Mouse (Mus musculus) embryonic fibroblast, embryonic 13.5 days (primary cell): ENCODE data around the gene Fkrp. TPM values are rescaled to one million over a fixed set of nuclear protein-coding genes. Genes with fewer than 3 reads are reported as not detected.

Source experiments
- H3K27ac ChIP-seq: 2 replicates; pipeline ENCODE4 v1.5.1; 2012; ENCODE audit warnings: low read length, control low read depth, inconsistent platforms; ENCODE audit not compliant: insufficient read depth
- H3K4me1 ChIP-seq: 2 replicates; pipeline ENCODE4 v1.6.1; 2011; ENCODE audit warnings: low read length; ENCODE audit not compliant: control insufficient read depth, insufficient read depth
- H3K4me3 ChIP-seq: 2 replicates; pipeline ENCODE4 v1.5.1; 2011; ENCODE audit warnings: mild to moderate bottlenecking, control low read depth, low read length; ENCODE audit not compliant: insufficient read depth
- CTCF ChIP-seq: IDR thresholded peaks from 2 replicates; pipeline ENCODE4 v1.5.1; 2011; ENCODE audit warnings: mild to moderate bottlenecking, control low read depth, low read length, moderate library complexity, borderline replicate concordance; ENCODE audit not compliant: insufficient read depth
- POLR2A ChIP-seq: IDR thresholded peaks from 2 replicates; pipeline ENCODE4 v1.6.1; 2011; ENCODE audit warnings: low read depth, mild to moderate bottlenecking, control low read depth, low read length, moderate library complexity
- polyA plus RNA-seq: library from polyadenylated mRNA; stranded (reverse); fragments of >200 nt; gene quantifications from 2 replicates; pipeline ENCODE4 v1.2.4, GENCODE M21; 2011; ENCODE audit warnings: low read depth; ENCODE audit not compliant: missing spikeins, insufficient read length

The Fkrp gene
- polyA plus RNA-seq, 1 experiment, result 25.2 TPM

DNA sequence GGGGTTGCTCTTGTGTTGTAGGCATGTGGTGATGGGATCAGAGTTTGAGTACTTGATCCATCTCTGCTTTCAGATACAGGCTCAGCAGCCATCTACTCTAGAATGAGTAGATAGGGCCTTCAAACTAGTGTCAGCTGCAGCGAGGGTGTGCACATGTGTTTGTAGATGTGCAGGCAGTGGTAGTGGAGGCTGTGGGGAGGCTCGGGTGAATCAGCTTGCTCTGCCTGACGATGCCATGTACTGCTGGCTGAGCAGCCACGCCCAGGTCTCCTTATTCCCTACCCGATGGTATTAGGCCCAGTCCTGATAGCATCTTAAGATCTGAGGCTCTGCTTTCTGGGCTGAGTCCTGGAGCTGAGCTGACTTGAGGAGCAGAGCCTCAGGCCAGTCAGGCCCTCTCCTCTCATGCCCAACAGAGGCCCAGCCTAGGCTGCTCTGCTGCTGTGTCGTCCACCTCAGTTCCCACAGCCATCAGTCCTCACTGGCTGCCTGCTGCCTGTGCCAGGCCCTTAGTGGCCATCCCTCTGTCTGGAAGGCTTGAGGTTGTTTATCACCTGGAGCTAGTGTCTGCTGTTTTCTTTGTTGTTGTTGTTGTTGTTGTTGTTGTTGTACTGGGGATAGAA lies 22.4 kb upstream of the Fkrp start:
- Histone ChIP-seq H3K27ac (no peak overlapping the region), H3K4me1 (peaks cover 2% of the 10 kb centered on the region; the same call in 1 of the 2 replicates), H3K4me3 (no peak overlapping the region)
- TF ChIP-seq CTCF (no peak), POLR2A (no peak)

DNA sequence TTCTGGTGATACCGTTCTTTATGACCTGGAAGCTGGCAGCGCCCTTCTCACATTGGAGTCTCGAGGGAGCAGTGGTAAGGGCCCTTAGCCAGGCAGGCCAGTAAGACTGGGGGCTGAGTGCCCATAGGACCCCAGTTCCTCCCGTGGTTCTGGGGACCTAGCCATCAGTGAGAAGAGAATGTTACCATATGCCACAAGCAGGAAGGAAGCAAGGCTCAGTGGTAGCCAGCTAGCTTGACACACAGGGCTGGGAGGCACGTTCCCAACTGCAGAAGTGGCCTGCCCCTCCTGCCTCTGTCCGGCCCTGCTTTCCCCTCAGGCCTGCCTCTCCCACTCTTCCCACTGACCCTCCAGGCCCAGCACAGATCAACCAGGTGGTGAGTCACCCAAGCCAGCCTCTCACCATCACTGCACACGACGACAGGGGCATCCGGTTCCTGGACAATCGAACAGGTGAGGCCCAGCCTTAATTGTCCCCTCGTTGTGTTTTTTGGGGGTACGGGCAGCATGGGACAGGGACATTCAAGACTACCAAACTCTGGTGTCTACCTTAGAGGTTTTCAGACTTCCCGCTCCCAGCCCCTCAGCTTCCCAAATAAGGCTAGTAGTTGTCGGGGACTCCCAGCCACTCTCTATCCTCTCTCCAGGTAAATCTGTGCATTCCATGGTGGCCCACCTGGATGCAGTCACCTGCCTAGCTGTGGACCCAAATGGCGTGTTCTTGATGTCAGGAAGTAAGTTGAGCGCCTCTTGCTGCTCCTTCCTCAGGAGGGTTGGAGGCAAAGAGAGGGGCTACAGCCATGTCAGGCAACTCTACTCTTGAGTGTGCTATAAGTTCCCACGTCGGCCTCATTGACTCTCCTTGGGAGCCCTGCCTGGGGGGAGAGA lies 21.6 kb upstream of the Fkrp start:
- no peak for TF ChIP-seq CTCF
- TF ChIP-seq POLR2A, result no peak
- peaks cover 2% of the 10 kb centered on the region; the same call in 1 of the 2 replicates for H3K4me1 ChIP-seq
- H3K4me3 ChIP-seq, result no peak overlapping the region

DNA sequence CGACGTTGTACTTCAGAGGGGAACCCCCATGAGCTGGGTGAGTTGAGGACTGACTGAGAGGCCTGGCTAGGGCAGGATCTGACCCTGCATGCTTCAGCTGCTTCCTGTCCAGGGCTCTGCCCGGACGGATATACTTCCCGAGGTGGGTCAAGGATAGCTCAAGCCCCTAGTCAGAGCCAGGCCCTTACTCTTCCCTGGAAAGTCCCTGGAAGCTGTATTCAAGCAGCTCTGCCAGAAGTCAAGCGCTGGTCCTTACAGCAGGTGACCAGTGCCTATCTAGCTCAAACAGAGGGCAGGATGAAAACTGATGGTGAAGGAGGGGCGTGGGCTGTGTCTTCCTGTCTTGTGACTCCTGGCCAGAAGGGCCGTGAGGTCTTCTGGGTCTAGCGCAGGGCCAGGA lies 13.9 kb upstream of the Fkrp start:
- Histone ChIP-seq H3K27ac (no peak overlapping the region), H3K4me1 (no peaks in the 10 kb centered on the region), H3K4me3 (no peak overlapping the region)
- TF ChIP-seq CTCF (no peak), POLR2A (no peak)

More for the DNA sequence above, 21.6 kb upstream of the Fkrp start:
- H3K27ac ChIP-seq, result no peak overlapping the region

DNA sequence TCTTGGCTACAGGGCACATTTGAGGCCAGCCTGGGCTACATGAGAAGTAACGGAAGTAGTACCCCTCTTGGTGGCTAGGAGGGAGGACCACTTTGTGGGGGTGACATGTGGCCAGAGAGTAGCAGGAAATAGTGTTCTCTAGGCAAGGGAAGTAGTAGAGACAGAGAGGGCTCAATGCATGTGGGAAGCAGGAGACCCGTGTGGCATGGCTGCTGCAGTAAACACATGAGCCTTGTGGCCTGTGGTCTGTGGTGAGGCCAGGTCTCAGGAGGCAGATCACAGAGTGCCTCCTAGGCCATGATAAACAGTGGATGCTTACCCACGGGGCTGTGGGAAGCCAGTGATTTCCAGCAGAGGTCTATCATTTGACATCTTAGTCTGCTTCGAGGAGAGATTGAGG lies 10.7 kb upstream of the Fkrp start:
- Histone ChIP-seq H3K27ac (no peak overlapping the region), H3K4me1 (no peaks in the 10 kb centered on the region), H3K4me3 (no peak overlapping the region)
- TF ChIP-seq POLR2A (no peak), CTCF (no peak)

DNA sequence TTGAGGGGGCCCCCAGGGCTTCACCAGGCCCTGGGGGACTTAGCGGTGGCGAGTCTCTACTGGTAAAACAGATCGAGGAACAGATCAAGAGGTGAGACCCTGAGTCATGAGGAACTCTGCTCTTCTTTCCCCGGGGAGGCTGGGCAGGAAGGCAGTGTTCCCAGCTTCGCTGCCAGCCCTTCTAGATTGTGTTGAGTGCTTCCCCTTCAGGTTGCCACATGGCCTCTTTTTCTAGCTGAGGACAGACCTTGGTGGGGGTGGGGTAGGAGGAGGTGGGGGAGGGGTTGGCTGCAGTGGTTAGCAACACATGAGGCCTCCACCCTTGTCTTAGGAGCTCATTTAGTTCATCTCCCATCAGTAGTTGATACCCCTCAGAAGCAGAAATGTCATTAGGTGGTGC lies 10.0 kb upstream of the Fkrp start:
- no peak overlapping the region for H3K27ac ChIP-seq
- TF ChIP-seq CTCF, result no peak
- no peak for TF ChIP-seq POLR2A
- no peaks in the 10 kb centered on the region for H3K4me1 ChIP-seq

DNA sequence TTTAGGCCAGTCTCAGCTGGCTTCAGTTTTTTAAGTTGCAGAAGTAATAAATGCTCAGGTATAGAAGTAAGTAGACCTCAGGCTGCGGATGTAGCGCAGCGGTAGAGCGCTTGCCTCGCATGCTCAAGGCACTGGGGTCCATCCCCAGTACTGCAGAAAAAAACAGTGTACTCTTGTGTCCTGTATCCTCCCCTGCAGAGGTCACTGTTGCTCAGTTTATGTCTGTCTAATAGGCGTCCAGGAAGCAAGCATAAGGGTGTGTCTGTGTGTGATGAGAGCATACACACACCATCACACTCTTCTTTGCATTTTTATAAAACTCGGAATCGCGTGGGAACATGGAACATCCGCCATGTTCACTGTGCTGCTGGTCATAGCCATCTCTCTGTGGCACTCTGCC lies 9.3 kb upstream of the Fkrp start:
- TF ChIP-seq CTCF (no peak), POLR2A (no peak)
- H3K27ac ChIP-seq, result no peak overlapping the region
- H3K4me1 ChIP-seq, result no peaks in the 10 kb centered on the region
- no peak overlapping the region for H3K4me3 ChIP-seq

More for the DNA sequence above, 10.0 kb upstream of the Fkrp start:
- H3K4me3 ChIP-seq, result no peak overlapping the region

DNA sequence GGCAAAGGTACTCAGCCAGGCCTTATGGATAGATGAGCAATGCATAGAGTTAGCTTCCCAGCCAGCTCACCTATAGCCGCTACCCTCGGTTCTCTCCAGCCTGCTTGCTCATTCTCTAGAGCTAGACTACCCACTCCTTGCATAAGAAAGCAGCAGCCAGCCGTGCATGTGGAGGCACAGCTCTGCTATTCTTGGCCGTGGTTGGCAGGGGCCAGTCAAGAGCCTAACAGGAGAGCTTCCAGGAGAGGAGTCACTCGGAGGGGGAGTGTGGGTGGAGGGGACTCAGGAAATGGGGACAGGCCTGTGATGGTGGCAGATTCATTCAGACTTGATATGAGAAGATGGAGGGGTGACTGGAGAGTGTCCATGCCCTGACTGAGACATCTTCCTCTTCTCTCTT lies 7.2 kb upstream of the Fkrp start:
- H3K27ac ChIP-seq, result no peak overlapping the region
- H3K4me3 ChIP-seq, result no peak overlapping the region
- TF ChIP-seq CTCF, result no peak
- no peak for TF ChIP-seq POLR2A
- no peaks in the 10 kb centered on the region for H3K4me1 ChIP-seq

DNA sequence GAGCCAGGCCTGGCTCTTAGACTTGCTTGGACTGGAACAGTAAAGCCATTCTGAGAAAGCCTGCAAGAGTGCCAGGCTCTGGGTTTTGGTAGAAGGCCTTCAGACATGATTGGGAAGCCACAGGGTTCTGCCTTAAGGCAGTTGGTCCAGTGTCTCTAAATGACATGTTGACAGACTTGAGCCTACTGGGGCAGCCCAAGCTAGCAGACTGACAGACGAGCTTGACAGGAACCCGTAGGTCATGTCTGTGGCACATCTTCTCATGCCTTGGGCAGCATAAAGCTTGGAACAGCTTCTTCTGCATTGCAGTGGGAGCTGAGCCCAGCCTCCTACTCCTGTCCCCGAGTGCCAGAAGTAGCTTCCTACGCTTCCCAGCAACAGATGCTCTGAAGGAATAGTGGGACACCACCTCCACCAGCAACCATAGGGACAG lies 5.2 kb upstream of the Fkrp start:
- no peak for TF ChIP-seq POLR2A
- TF ChIP-seq CTCF, result no peak
- H3K27ac ChIP-seq, result no peak overlapping the region
- H3K4me1 ChIP-seq, result peaks cover 7% of the 10 kb centered on the region; the same call in 1 of the 2 replicates
- H3K4me3 ChIP-seq, result no peak overlapping the region

DNA sequence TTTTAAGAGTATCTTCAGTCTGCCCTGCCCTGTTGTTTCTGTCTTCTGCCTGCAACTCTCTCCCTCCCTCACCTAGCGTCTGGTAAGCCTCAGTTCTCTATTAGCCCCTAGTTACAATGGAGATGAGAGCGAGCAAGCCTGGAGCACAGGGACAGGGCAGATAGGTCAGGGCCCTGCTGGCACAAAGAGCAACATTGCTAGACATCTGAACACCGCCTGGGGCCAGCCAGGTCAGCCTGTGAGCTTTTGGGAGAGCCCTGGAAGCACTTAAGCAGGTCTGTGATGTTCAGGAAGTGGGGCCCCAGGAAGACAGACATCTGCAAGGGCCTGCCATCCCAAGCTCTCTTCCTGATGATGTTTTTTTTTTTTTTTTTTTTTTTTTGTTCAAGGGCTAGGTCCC lies 4.6 kb upstream of the Fkrp start:
- TF ChIP-seq POLR2A (no peak), CTCF (no peak)
- H3K27ac ChIP-seq, result no peak overlapping the region
- H3K4me3 ChIP-seq, result no peak overlapping the region
- peaks cover 7% of the 10 kb centered on the region; the same call in 1 of the 2 replicates for H3K4me1 ChIP-seq

DNA sequence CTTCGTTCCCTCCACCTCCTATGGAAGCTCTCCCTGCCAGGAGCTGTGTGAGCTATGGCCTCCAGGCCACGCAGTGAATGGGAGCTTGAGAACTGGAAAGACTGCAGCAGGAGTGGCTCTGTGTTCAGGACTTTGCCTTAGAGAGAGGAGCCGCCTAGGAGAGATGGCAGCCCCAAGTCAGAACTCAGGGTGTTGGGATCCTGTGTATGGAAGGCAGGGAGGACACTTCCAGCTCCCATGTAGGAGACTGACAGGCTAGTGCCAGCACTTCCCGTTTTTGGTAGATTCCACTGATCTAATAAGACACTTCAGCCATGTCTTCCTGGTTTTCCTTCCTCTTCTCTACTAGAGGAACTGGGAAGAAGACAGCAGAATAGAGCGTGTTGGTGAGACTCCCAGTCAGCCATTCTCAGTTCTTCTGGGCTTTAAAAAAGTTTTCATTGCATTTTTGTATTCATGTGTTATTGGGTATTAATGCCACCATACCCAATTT lies 3.8 kb upstream of the Fkrp start:
- peaks cover 7% of the 10 kb centered on the region; the same call in 1 of the 2 replicates for H3K4me1 ChIP-seq
- no peak for TF ChIP-seq CTCF
- TF ChIP-seq POLR2A, result no peak
- H3K4me3 ChIP-seq, result no peak overlapping the region
- no peak overlapping the region for H3K27ac ChIP-seq
